Mouse (Mus musculus) mature B cell (primary cell): ENCODE measurements around the gene Gm12789.
"Not testable (repeated sequence)": the region's sequence is repeated elsewhere in the genome, so short reads cannot be mapped to it uniquely, and the experiment has no call there.

Experiments used
- in situ Hi-C: fragments of 300-500 bp; cut with MboI; formaldehyde crosslinking; loops from 2 replicates; pipeline ENCODE4 v1.14.3; 2019

Gene Gm12789

GRCm38 (mm10) chr4:101986326-101986725 is at the start of gene Gm12789:
Gene Gm12789, plus strand, starts transcription at chr4:101986626.
- in situ Hi-C loops: not testable (repeated sequence)

GRCm38 (mm10) chr4:101940107-101940506 is 46.3 kb upstream of the Gm12789 start, which contains the start of gene Gm12794:
Gene Gm12794, plus strand, starts transcription at chr4:101940407.
- in situ Hi-C loops: not testable (repeated sequence)

GRCm38 (mm10) chr4:101980949-101981348 is 5.5 kb upstream of the Gm12789 start, which contains the start of gene Gm12790:
Gene Gm12790, minus strand, starts transcription at chr4:101981049.
- in situ Hi-C loops: not testable (repeated sequence)

- in situ Hi-C loops: no loop called here
Observed at GRCm38 (mm10) chr4:101985678-101986077, 748 bp upstream of the Gm12789 start.

- in situ Hi-C loops: no loop called here
Observed at GRCm38 (mm10) chr4:101997426-101997825, 11.0 kb downstream of the Gm12789 start.

- in situ Hi-C loops: no loop called here
Observed at GRCm38 (mm10) chr4:101998267-101998922, 12.0 kb downstream of the Gm12789 start.

GRCm38 (mm10) chr4:102026619-102027018 is 40.2 kb downstream of the Gm12789 start:
- in situ Hi-C loops: no loop called here
